Mouse (Mus musculus) bone marrow, adult 2 months (tissue): ENCODE measurements at regions not wholly inside any gene's neighbourhood (a gene's known extent, or its start where the extent isn't known, plus 50 kb on each side); places are given as distances from the start of the nearest gene placed in this dataset.

Source experiments
- CTCF ChIP-seq: fragments of 200-500 bp; IDR thresholded peaks from 2 replicates; pipeline ENCODE4 v1.5.1; 2011; ENCODE audit warnings: low read length, control low read depth; ENCODE audit not compliant: control insufficient read depth, insufficient read depth
- POLR2A ChIP-seq: fragments of 200-500 bp; IDR thresholded peaks from 2 replicates; pipeline ENCODE4 v1.6.1; 2011; ENCODE audit warnings: low read depth, mild to moderate bottlenecking, control low read depth, low read length, borderline replicate concordance; ENCODE audit not compliant: control insufficient read depth

- TF ChIP-seq CTCF (no peak), POLR2A (no peak)
Measured at GRCm38 (mm10) chr1:35809341-35809740, 258.9 kb upstream of the Hs6st1 start.
